Mouse (Mus musculus) left cerebral cortex, postnatal 4 days (tissue): ENCODE measurements around the gene Zbtb9. TPM values are rescaled to one million over a fixed set of nuclear protein-coding genes. Genes with fewer than 3 reads are reported as not detected.

Source experiments
- DNase-seq: peaks from one replicate; pipeline ENCODE4 v3.0.0-alpha.2; 2022
- intact Hi-C: fragments of 180-260 bp; cut with DNase I; formaldehyde crosslinking; loops from one replicate; pipeline ENCODE4 v1.15.1; 2025
- total RNA-seq, 2 experiments: library from RNA; stranded (reverse); gene quantifications; 2 replicates each; pipeline ENCODE4 v1.2.3; 2021

Zbtb9 gene
- total RNA-seq, 2 experiments from 2014 or later, result 17.0 to 18.1 TPM

DNA sequence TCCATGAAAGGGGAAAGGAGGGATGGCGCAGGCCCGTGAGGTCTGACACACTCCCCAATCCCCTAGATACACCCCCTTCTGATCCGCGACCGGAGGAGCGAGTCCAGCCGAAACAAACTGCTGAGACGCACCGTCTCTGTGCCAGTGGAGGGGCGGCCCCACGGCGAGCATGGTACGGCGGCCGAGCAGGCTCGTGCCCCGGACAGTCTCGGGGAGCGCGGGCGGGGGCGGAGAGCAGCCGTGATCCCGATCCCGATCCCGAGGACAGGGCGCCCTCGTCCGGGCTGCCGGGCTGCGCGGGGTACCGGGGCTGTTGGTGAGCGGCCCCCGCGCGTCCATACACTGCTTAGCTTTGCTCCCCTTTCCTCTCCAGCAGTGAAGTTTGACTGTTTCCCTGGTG, 26.4 kb upstream of the Zbtb9 start:
- intact Hi-C loops, result no loop called here
- DNase-seq, result peak; percentile 78

DNA sequence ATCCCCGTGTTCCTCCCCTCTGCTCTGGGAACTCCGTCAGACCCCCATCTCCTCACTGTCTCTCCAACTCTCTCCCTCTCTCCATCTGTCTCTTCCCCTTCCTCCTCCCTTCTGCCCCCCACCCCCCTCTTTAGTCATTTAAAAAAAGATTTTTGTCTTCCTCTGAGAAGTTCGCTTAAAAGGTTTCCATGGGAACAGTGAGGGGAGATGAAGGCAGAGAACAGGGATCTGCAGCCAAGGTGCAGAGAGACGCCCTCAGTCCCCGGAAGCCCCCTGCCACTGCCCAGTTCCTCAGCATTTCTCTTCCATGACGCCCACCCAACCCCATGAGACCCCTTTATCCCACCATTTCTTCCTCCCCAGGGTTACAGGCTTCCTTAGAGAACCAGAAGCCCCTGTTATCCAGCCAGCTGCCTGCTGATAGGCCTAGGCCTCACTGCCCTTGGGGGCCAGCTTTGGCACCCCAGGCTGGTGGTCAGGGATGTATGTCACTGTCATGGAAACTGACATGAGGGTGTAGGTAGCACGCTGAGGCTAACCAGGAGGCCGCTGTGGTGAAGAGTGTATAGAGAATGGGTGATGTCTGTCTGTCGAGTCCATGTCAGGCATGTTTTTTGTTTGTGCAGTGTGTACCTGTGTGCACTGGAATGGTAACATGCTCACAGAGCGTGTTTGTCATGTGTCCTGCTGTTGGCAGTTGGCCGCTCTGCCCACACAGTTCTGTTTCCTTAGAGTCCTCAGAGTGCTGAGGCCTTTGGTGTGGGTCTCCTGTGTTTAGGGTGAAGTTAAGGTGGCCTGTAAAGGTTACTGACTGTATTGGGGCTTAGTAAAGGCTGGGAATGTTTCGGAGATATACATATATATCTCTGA, 25.5 kb upstream of the Zbtb9 start:
- intact Hi-C loops, result no loop called here
- DNase-seq, result no peak

DNA sequence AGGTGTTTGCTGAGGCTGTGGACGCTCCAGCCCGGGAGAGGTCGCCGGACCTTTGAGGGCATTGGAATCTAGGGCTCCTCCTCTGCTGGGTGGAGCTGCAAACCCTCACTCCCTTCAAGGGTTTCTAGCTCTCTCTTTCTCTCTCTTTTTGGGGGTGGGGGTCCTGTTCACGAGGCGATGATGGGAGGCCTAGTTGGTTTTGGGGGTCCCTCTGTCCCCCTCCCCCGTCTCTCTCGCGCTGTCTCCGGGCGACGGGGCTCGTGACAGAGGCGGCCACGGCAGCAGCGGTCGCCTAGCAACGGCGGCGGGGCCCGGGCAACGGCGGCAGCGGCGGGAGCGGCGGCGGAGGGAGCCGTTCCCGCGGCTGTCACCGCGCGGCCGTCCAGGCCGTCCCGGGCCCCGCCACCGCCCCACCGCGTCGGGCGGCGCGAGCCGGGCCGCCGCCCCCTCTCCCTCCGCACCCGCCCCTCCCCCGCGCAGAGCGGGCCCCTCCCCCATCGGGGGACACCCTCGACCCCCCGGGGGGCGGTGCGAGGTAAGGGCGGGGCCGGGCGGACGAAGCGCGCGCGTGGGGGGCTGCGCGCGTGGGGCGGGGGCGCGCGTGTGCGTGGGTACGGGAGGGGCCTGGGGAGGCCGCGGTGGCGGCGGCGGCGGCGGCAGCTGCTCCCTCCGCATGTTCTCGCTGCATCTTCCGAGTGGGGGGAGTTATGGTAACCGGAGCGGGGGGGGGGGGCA, 24.5 kb upstream of the Zbtb9 start:
- peak; percentile 58 for DNase-seq
- intact Hi-C loops, result no loop called here

DNA sequence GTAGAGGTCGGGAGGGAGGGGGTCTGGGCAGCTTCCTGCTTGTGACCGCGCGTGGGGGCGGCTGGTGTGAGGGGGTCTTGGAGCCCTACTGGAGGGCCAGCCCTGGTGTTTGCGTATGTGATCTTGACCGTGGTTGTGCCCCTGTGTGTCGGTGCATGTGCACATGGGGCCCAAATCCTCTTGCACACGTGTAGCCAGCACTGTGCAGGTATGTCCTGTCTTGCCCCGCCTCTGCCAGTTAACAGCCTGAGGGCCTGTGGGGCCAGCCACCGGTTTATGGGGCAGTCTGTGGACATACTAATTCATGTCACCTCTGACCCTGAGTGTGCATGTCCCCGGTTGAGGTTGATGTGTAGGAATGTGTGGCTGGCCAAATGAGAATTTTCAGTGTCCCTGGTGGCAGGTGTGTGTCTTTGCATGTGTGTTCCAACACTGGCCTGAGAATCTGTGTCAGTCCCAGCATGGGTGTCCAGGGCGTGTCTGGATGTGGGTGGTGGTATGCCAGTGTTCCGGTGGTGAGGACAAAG, 23.9 kb upstream of the Zbtb9 start:
- intact Hi-C loops, result no loop called here
- no peak for DNase-seq

DNA sequence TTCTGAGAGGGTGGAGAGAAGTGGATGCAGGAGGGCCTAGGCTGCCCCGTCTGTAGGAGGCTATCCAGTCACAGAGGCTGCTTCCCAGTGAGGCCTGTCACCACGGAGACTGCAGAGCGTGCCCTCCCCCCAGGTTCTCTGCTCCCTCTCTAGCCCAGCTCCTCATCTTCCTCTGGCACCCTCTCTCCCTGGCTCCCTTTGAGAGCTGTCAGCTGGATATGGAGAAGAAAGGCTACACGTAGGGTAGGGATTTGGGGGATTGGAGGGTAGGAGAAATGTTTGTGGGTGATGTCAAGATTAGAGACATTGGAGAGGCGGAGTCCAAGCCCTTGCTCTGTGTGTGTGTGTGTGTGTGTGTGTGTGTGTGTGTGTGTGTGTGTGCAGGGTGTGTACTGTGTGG, 23.1 kb upstream of the Zbtb9 start:
- intact Hi-C loops, result no loop called here

DNA sequence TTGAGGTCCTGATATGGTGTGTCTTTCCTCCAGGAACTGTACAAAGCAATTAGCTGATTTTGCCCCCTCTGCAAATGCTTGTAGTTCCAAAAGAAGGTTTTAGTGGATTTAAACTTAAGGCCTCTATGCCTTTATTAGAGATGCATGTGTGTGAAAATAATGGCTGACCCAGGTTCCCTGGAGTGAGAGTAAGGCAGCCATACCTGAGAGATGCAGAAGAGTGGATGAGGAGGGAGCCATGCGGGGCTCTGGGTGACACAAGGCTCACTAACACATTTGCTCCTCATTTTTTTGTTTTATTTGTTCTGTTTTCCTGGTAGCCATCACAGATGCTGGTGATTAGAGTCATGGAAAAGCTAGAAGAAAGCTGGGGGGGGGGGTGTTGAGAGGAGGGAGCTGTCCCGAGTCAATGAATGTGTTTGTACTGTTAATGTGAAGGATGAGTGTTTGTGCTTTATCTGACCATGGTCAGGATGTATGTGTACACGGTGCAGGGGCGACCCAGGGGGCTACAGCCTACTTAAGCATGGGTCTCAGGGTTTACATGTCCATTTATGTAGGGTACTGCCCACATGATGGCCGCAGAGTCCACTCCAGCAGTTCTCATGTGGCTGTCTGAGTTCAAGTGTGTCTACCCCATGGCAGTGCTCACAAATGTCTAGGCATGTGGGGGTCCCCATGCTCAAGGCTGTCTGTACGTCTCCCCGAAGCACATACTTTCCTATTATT, 22.2 kb upstream of the Zbtb9 start:
- DNase-seq, result no peak
- intact Hi-C loops, result no loop called here

More for the DNA sequence above, 23.1 kb upstream of the Zbtb9 start:
- DNase-seq, result no peak

DNA sequence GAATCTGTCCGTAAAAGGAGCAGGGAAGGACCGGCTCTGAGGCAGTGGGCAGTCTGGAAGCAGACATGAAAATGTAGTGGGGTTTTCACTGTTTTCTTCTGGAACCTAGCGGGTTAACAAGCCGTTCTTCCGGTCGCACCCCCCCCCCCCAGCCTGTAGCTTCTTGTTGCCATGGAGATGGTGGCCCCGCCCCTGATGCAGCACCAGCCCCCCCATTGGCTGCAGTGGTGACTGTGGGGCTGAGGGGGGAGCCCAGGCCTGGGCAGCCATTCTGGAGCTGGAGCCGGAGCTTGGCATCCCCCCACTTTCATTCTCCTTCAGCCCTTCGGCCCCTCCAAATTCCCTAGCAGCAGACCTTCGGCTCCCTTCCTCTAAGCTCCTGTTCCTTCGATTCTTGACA, 21.6 kb upstream of the Zbtb9 start:
- intact Hi-C loops, result no loop called here
- DNase-seq, result peak; percentile 91

DNA sequence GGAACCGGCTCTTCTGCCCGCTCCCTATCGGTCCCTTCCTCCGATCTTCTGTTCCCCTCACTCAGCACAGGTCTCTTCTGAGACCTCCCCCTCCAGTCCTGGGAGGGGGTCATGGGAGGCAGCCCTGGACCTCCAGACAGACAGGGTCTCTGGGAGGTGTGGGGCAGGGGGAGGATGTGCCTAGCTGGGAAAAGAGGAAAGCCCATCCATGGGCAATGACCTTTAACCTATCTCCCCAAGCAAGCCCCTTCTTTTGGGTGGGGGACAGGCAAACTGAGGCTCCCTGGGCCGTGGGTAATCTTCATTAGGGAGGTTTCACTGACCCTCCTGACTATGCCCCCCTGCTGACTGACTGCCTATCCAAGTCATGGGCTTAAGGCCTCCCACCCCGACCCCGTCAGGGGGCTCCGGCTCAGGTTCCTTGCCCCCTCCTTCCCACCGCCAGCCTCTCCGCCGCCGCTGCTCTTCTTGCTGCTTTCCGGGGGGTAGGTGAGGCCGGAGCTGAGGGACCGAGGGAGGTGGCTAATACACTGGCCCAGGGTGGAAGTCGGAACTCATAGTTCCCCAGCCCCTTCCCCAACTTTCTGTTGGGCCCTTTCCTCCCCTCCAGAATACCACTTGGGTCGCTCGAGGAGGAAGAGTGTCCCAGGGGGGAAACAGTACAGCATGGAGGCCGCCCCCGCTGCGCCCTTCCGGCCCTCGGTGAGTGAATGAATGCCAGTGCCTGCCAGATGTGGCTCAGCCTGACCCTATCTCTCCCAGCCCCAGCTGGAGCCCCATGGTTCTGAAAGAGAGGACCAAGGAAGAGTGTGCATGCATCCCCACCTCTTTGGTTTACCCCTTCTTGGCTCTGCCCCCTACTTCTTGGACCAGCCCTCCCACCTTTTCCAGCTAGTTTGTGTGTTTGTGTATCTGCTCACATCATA, 20.8 kb upstream of the Zbtb9 start:
- intact Hi-C loops, result no loop called here
- DNase-seq, result no peak

DNA sequence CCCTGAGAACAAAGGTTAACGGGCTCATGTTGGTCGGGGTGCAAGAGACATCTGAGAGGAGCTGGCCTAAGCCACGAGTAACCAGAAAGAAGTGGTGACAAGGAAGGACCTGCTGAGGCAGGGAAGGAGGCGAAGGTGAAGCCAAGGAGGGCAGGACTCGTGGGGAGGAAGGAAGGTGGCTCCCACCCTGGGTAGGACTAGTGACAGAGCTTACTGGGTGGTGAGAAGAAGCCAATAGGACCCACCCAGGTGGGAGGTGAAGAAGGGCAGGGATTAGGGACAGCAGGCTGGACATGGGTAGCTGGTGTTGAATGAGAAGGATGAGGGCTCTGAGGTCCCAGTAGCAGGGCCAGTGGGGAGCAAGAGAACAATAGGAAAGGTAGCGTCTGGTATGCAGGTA, 19.8 kb upstream of the Zbtb9 start:
- no peak for DNase-seq
- intact Hi-C loops, result no loop called here

DNA sequence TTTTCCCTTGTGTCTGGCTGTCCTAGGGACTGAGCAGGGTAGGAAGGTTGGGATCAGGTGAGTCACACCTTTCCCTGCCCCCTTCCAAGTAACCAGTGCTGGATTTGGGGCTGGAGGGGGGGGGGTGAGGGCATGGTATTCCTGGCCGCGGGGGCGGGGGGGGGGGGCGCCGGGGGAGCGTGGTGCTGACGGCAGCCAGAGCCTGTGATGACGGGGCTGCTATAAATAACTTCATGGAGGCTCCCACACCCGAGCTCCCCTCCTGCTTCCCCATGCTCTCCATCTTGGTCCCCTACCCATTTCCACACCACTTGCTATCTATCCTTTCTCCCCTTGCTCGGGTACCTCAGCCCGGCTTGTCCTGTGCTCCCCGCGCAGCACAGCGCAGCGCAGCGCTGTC, 19.2 kb upstream of the Zbtb9 start:
- no peak for DNase-seq
- intact Hi-C loops, result no loop called here

DNA sequence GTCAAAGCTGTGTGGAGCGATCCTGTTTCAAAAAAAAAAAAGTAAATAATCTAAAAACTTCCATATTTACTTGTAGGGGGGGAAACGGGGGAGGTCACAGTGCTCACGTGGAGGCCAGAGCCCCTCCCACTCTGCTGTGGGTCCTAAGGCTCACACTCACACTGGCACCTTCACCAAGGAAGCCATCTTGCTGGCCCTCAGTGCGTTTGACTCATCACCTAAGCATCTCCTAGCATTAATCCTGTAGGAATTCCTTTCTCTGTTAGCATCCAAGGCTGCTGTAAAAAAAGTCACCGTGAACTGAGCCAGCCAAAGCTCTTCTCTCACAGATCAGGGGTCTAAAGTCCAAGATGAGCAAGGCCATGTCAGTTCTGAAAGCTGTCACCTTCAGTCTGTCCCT, 16.7 kb upstream of the Zbtb9 start:
- intact Hi-C loops, result no loop called here
- no peak for DNase-seq

DNA sequence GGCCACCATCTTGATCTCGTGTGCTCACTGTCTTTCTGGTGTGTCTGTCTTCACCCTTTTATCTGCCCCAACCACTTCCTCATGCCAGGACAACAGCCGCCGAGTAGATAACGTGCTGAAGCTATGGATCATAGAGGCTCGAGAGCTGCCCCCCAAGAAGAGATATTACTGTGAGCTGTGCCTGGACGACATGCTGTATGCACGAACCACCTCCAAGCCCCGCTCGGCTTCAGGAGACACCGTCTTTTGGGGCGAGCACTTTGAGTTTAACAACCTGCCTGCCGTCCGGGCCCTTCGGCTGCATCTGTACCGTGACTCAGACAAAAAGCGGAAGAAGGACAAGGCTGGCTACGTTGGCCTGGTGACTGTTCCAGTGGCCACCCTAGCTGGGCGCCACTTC, 16.1 kb upstream of the Zbtb9 start:
- intact Hi-C loops, result no loop called here
- no peak for DNase-seq

DNA sequence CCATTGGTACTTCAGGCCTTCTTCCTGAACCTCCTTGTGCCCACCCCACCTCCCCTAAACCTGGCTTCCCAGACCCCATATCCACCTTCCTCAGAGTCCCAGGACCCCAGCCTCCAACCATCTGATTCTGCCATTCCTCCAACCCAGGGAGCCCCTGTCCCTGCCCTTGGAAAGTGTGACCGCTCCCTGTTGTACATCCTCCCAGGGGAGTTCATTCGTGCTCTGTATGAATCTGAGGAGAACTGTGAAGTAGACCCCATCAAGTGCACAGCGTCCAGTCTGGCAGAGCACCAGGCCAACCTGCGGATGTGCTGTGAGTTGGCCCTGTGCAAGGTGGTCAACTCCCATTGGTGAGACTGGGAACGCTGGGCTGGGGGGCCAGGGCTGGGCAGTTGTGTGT, 15.1 kb upstream of the Zbtb9 start:
- intact Hi-C loops, result no loop called here
- DNase-seq, result no peak

DNA sequence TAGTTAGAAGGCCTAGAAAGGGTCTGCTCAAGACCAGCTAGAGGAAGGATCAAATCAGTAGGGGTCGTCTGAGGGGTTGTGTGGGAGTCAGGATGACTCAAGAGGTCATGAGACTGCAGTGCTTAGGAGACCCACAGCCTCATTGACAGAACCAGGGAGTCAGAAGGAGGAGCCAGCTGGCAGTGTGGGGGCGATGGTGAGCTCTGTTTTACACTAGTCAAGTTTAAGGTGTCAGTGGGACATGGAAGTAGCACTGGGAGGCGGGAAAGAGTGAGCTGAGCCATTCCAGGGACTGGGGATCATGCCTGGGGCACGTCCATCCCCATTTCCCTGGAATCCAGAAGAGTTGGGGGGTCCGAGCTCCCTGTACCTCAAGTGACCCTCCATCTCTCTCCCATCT, 14.1 kb upstream of the Zbtb9 start:
- intact Hi-C loops, result no loop called here
- DNase-seq, result no peak

DNA sequence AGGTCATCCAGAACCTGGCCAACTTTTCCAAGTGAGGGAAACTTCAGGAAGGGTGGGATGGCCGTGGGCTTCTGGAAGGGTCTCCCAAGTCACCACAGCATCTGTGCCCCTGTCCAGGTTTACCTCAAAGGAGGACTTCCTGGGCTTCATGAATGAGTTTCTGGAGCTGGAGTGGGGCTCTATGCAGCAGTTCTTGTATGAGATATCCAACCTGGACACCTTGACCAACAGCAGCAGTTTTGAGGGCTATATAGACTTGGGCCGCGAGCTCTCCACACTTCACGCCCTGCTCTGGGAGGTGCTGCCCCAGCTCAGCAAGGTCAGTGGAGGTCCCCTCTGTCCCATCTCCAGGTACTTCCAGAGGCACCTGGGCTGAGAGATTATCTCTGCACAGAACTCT, 13.2 kb upstream of the Zbtb9 start:
- intact Hi-C loops, result no loop called here
- DNase-seq, result no peak

DNA sequence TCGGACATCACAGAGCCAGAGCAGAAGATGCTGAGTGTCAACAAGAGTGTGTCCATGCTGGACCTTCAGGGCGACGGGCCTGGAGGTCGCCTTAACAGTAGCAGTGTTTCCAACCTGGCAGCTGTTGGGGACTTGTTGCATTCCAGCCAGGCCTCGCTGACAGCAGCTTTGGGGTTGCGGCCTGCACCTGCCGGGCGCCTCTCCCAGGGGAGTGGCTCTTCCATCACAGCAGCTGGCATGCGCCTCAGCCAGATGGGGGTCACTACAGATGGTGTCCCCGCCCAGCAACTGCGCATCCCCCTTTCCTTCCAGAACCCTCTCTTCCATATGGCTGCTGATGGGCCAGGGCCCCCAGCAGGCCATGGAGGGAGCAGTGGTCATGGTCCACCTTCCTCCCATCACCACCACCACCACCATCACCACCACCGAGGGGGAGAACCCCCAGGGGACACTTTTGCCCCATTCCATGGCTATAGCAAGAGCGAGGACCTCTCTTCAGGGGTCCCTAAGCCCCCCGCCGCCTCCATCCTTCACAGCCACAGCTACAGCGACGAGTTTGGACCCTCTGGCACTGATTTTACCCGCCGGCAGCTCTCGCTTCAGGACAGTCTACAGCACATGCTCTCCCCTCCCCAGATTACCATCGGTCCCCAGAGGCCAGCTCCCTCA, 11.3 kb upstream of the Zbtb9 start:
- peak; percentile 64 for DNase-seq

DNA sequence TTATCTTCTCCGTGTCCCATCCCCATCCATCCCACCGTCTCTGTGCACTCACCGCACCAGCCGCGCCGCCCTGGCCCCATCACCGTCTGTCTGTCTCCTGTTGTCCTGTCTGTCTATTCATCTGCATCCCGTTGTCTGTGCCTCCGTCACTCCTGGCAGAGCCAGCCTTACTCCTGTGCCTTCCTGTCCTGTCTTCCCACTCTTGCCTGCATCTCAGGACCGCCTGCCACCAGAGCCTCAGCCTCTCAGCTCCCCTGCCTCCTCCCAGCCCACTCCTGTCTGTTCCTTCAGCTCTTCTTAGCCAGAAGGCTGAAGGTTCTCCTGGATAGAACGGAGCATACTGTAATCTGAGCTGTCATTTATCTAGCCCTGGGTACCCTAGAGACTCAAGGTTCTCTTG, 6.0 kb upstream of the Zbtb9 start:
- intact Hi-C loops, result no loop called here
- DNase-seq, result no peak

More for the DNA sequence above, 11.3 kb upstream of the Zbtb9 start:
- intact Hi-C loops, result no loop called here

DNA sequence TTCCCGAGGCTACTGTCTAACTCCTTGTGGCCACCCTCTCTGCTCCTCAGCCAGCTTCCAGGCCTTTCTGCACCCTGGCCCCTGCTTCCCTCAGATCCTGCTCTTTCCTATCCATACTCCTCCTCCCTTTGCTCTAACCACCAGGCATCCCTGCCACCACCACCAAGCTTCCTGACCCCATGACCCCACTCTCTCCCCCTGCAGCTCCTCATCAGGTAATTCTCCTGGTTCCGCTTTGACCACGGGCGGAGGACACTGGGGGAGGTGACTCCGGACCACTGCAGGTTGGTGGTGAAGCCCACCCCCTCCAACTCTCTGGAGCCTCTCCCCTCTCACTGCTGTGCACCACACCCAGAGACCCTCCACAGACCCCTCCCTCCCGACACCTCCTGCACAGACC, 5.5 kb upstream of the Zbtb9 start:
- intact Hi-C loops, result no loop called here
- no peak for DNase-seq

DNA sequence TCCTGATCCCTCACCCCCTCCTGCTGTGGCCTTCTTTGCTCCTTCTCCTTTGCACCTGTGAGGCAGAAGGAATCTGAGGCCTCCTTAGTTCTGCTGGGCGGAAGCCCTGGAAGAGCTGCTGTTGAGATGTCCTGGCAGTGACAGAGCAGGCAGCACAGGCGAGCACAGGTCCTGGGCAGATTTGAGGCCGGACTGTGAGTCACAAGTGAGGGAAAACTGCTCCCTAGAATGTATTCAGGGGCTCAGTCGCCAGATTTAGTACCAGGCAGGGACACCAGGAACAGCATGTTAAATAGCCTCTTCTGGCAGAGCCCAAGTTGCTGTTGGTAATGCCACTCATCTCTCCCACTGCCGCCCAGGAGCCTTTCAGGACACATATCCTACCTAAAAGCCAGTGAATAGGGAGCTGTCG, 4.8 kb upstream of the Zbtb9 start:
- intact Hi-C loops, result no loop called here

DNA sequence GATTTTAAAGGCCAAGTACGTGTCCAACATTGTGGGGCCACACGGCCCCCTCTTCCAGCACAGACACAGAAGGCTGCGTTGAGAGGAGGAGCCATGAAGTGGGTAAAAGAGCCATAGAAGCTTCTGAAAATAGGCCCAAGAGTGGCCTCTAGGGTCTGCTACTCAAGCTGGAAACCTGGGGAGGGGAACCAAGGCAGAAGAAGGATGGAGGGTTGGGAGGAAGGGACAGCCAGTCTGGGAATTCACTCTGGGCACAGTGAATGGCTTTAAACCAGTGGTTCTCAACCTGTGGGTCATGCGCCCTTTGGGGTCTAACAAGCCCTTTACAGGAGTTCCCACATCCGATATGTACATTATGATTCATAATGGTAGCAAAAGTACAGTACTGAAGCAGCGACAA, 3.7 kb upstream of the Zbtb9 start:
- intact Hi-C loops, result no loop called here
- DNase-seq, result no peak

More for the DNA sequence above, 4.8 kb upstream of the Zbtb9 start:
- no peak for DNase-seq
